Mouse (Mus musculus) heart, embryonic 11.5 days (tissue): Measurements from ENCODE around the gene Sumo1. TPM values are rescaled to one million over a fixed set of nuclear protein-coding genes. Genes with fewer than 3 reads are reported as not detected.
A peak's percentile ranks its signal among the peaks of the same experiment; 100 is the strongest.
"Not testable (repeated sequence)": the region's sequence is repeated elsewhere in the genome, so short reads cannot be mapped to it uniquely, and the experiment has no call there.

ENCODE experiments used
- ATAC-seq: fragments of 200-750 bp; cut with Nextera tagmentation; replicated peaks from 2 replicates; pipeline ENCODE4 v1.8.0; 2017; ENCODE audit warnings: moderate library complexity; ENCODE audit not compliant: insufficient number of reproducible peaks, low FRiP score, low TSS enrichment
- H3K27ac ChIP-seq: fragments of 300-500 bp; sonication (generic); 2 replicates; pipeline ENCODE4 v1.5.1; 2014; ENCODE audit warnings: mild to moderate bottlenecking, low read depth, low read length
- H3K27me3 ChIP-seq: fragments of 300-500 bp; sonication (generic); 2 replicates; pipeline ENCODE4 v1.6.1; 2014; ENCODE audit warnings: mild to moderate bottlenecking, low read length, mixed read lengths; ENCODE audit not compliant: control insufficient read depth, insufficient read depth
- H3K36me3 ChIP-seq: fragments of 300-500 bp; sonication (generic); 2 replicates; pipeline ENCODE4 v1.6.1; 2014; ENCODE audit warnings: mild to moderate bottlenecking, low read length, moderate library complexity, mixed read lengths; ENCODE audit not compliant: control insufficient read depth, insufficient read depth
- H3K4me1 ChIP-seq: fragments of 300-500 bp; sonication (generic); 2 replicates; pipeline ENCODE4 v1.6.1; 2014; ENCODE audit warnings: low read length; ENCODE audit not compliant: control insufficient read depth, insufficient read depth
- H3K4me2 ChIP-seq: fragments of 300-500 bp; sonication (generic); 2 replicates; pipeline ENCODE4 v1.6.1; 2014; ENCODE audit warnings: mild to moderate bottlenecking, moderate library complexity
- H3K4me3 ChIP-seq: fragments of 300-500 bp; sonication (generic); 2 replicates; pipeline ENCODE4 v1.5.1; 2014; ENCODE audit warnings: low read depth, low read length
- H3K9ac ChIP-seq: fragments of 300-500 bp; sonication (generic); 2 replicates; pipeline ENCODE4 v1.6.1; 2014; ENCODE audit warnings: mild to moderate bottlenecking, low read depth, low read length, moderate library complexity
- H3K9me3 ChIP-seq: fragments of 300-500 bp; sonication (generic); replicated peaks from 2 replicates; pipeline ENCODE4 v1.6.1; 2016; ENCODE audit warnings: low read length; ENCODE audit not compliant: control insufficient read depth
- WGBS: fragments of 180-500 bp; shearing (Covaris S2); extraction: QIAGEN DNeasy Blood & Tissue Kit; methylation state at CpG from one replicate; pipeline ENCODE4 v1.1.7; 2014; ENCODE audit not compliant: insufficient replicate concordance; 5-methylcytosine and 5-hydroxymethylcytosine counted together
- polyA plus RNA-seq: library from polyadenylated mRNA; unstranded; fragments of >200 nt; fragmentation: Nextera tagmentation; extraction: Ambion mirVana; gene quantifications from 2 replicates; pipeline ENCODE4 v1.2.1, GENCODE M21; 2014

The Sumo1 gene
- polyA plus RNA-seq, 1 experiment from 2014 or later: 300 TPM

DNA sequence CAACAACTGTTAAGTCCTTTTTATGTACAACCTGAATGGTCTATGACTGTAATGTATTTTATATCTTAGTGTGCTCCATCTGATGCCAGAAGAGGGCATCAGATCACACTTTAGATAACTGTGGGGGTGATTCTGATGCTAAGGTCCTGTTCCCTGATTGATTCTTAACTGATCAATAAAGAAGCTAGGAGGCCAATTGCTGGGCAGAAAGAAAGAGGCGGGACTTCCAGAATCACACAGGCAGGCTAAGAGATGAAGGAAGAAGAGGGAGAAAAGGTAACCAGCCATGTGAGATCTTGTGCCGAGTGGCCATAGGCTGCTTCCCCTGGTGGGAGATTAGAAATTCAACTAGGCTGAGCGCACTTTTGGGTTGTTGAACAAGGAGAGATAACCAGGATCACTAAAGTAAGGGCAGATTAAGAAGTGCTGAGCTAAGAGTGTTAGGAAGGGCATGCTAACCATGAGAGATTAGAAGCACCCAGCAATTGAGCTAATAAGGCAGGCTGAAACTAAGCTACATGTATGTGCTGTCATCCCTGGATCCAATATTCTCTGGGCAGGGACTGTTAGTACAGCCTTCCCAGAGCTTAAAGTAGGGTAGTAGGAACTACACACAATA is 19.3 kb downstream of the Sumo1 start:
- H3K4me2 ChIP-seq: no peak overlapping the region
- no peaks in the 10 kb centered on the region for H3K4me1 ChIP-seq

DNA sequence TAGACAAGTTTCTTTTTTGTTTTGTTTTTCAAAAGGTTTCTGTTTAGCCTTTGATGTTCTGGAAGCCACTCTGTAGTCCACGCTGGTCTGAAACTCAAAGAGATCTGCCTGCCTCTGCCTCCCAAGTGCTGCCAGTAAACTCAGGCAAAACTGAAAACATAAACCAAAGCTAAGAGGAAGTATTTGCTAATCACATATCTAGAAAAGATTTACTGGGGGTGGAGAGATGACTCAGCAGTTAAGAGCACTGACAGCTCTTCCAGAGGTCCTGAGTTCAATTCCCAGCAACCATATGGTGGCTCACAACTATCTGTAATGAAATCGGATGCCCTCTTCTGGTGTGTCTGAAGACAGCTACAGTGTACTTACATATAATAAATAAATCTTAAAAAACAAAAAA is 24.1 kb downstream of the Sumo1 start:
- H3K9ac ChIP-seq, H3K4me1 ChIP-seq, H3K36me3 ChIP-seq, H3K4me2 ChIP-seq, H3K27ac ChIP-seq, H3K9me3 ChIP-seq, H3K27me3 ChIP-seq, H3K4me3 ChIP-seq, ATAC-seq: not testable (repeated sequence)
- 89% methylated on average over 2 of the region's 2 CpGs for WGBS

More for the DNA sequence above, 19.3 kb downstream of the Sumo1 start:
- no peak overlapping the region for H3K9ac ChIP-seq
- no peaks in the 10 kb centered on the region for H3K27me3 ChIP-seq
- no peak for ATAC-seq
- no peaks in the 10 kb centered on the region for H3K9me3 ChIP-seq
- H3K27ac ChIP-seq: no peak overlapping the region
- H3K4me3 ChIP-seq: no peak overlapping the region
- 90% methylated on average over 3 of the region's 3 CpGs for WGBS
- H3K36me3 ChIP-seq: peaks cover 7% of the 10 kb centered on the region; the same call in 1 of the 2 replicates

GRCm38 (mm10) chr1:59642488-59642887 is 28.1 kb downstream of the Sumo1 start:
- no peak overlapping the region for H3K9ac ChIP-seq
- WGBS: 48% methylated on average over 1 of the region's 1 CpGs
- H3K4me1 ChIP-seq: no peaks in the 10 kb centered on the region
- peaks cover 7% of the 10 kb centered on the region; the same call in 1 of the 2 replicates for H3K36me3 ChIP-seq
- H3K27me3 ChIP-seq: no peaks in the 10 kb centered on the region
- no peak overlapping the region for H3K4me3 ChIP-seq
- H3K9me3 ChIP-seq: no peaks in the 10 kb centered on the region
- no peak overlapping the region for H3K4me2 ChIP-seq
- no peak overlapping the region for H3K27ac ChIP-seq
- no peak for ATAC-seq

DNA sequence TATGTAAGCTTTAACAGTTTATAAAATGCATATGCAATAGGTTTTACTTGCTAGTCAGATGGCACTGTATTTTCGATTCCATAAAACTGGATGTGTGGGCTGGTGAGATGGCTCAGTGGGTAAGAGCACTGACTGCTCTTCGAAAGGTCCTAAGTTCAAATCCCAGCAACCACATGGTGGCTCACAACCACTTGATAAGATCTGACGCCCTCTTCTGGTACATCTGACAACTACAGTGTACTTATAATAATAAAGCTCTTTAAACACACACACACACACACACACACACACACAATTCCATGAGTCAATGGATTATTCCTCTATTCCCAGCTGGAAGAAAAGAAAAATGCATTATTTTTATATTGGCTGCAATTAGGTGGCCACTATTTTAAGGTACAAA is 32.3 kb downstream of the Sumo1 start:
- Histone ChIP-seq H3K9ac (no peak overlapping the region), H3K27me3 (no peaks in the 10 kb centered on the region), H3K4me3 (no peak overlapping the region), H3K4me1 (no peaks in the 10 kb centered on the region), H3K36me3 (0 out of 2 replicates have a peak, but pooled peaks cover 4% of the 10 kb centered on the region), H3K27ac (no peak overlapping the region), H3K4me2 (no peak overlapping the region), H3K9me3 (no peaks in the 10 kb centered on the region)
- no peak for ATAC-seq
- 81% methylated on average over 3 of the region's 3 CpGs for WGBS

- Histone ChIP-seq H3K36me3 (0 out of 2 replicates have a peak, but pooled peaks cover 4% of the 10 kb centered on the region), H3K9ac (no peak overlapping the region), H3K9me3 (no peaks in the 10 kb centered on the region), H3K4me3 (no peak overlapping the region), H3K4me2 (no peak overlapping the region), H3K27me3 (no peaks in the 10 kb centered on the region), H3K27ac (no peak overlapping the region), H3K4me1 (peaks cover 5% of the 10 kb centered on the region; the same call in 1 of the 2 replicates)
- WGBS: 68% methylated on average over 1 of the region's 1 CpGs
- no peak for ATAC-seq
These were observed 34.3 kb downstream of the Sumo1 start for GRCm38 (mm10) chr1:59636349-59636748.

GRCm38 (mm10) chr1:59633056-59633455 is 37.6 kb downstream of the Sumo1 start:
- Histone ChIP-seq H3K9me3 (no peaks in the 10 kb centered on the region), H3K27ac (peak overlapping the region; percentile 7; the same call in 1 of the 2 replicates), H3K9ac (no peak overlapping the region), H3K4me1 (peaks cover 5% of the 10 kb centered on the region; the same call in 1 of the 2 replicates), H3K27me3 (no peaks in the 10 kb centered on the region), H3K4me3 (no peak overlapping the region), H3K4me2 (peak overlapping the region; percentile 23; the same call in 1 of the 2 replicates), H3K36me3 (no peaks in the 10 kb centered on the region)
- 21% methylated on average over 6 of the region's 6 CpGs for WGBS
- no peak for ATAC-seq

DNA sequence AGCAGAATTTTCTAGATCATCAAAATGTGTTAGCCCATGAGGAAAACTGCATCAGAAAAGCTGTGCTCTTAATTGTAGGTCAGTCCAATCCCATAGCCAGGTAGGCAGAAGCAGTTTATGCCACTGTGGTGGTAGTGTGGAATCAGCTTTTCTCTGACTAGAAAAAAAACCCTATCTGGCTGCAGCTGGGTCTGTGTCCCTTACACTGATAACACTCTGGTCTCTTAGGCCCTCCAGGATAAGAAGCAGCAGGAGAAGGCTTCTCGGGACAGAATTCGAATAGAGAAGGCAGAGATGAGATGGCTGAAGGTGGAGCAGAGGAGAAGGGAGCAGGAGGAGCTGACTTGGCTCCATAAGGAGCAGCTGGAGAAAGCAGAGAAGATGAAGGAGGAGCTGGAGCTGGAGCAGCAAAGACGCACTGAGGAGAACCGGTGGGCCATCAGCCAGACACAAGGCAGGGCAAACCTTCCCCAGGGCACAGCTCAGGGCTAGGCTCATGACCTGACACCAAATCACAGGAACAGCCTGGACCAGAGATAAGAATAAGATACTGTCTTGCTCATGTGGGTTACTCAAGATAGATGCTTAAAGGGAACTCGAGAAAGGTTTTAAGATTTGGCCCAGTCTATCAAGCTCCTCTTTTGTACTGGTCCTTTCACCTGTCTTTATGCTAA is 38.5 kb downstream of the Sumo1 start:
- no peak overlapping the region for H3K27ac ChIP-seq
- WGBS: 26% methylated on average over 5 of the region's 5 CpGs
- H3K4me3 ChIP-seq: no peak overlapping the region
- H3K27me3 ChIP-seq: no peaks in the 10 kb centered on the region
- H3K9ac ChIP-seq: no peak overlapping the region
- H3K36me3 ChIP-seq: no peaks in the 10 kb centered on the region
- peaks cover 5% of the 10 kb centered on the region; the same call in 1 of the 2 replicates for H3K4me1 ChIP-seq
- no peaks in the 10 kb centered on the region for H3K9me3 ChIP-seq
- ATAC-seq: no peak
- no peak overlapping the region for H3K4me2 ChIP-seq

DNA sequence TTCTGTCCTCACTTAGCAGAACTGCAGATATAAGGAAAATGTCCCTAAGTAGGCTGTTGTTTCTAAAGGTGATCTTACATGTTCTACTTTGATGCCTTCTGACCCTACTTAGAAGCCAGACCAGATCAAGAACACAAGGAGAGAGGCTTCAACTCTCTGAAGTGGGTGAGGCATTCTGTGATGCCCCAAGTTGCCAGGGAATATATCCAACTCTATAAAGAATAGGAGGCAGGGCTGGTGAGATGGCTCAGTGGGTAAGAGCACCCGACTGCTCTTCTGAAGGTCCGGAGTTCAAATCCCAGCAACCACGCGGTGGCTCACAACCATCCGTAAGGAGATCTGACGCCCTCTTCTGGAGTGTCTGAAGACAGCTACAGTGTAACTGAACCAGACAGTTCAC is 40.3 kb downstream of the Sumo1 start:
- H3K36me3 ChIP-seq, ATAC-seq, H3K4me3 ChIP-seq, H3K9ac ChIP-seq, H3K27ac ChIP-seq, H3K4me2 ChIP-seq, H3K4me1 ChIP-seq, H3K9me3 ChIP-seq, H3K27me3 ChIP-seq: not testable (repeated sequence)
- 81% methylated on average over 6 of the region's 6 CpGs for WGBS
